Mouse (Mus musculus): ENCODE results near the gene Birc3. TPM values are rescaled to one million over a fixed set of nuclear protein-coding genes. Genes with fewer than 3 reads are reported as not detected.

Gene Birc3
- polyA plus RNA-seq, 1 experiment: 157 TPM

DNA sequence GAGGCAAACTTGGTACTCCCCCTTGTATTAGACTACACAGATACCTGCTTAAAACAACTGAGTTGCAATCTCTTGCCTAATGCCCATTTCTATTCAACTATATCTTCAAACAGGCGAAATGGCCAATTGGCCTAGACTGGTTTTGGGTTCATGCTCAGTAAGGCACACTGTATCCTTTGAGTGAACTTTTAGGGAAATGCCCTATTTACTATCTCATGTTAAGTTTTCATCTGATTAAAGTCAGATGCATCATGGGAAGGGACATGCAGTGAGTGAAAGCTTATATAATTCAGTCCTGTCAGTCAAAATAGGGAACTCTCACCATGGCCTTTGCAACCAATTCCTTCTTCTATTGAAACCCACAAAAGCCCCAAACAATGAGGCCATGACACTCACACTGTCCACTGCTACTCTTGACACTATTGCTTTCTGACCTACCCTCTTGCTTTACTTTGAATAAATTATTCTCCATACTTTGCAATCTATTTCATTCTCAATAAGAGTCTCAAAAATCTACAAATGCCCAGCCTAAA, 26.3 kb downstream of the Birc3 start:
- peaks cover 7% of the 10 kb centered on the region for H3K4me1 ChIP-seq (ENCODE audit: control insufficient read depth, insufficient read depth, low read length)
- TF ChIP-seq CTCF (IDR thresholded peaks at IDR 0.05; ENCODE audit: low read depth, low read length): no peak
- TF ChIP-seq POLR2A (IDR thresholded peaks at IDR 0.05; ENCODE audit: borderline replicate concordance, low read depth, low read length): no peak
- no peak overlapping the region for H3K27ac ChIP-seq (ENCODE audit: insufficient read depth, low read depth, low read length)
- no peak overlapping the region for H3K4me3 ChIP-seq (ENCODE audit: insufficient read depth, low read length)

DNA sequence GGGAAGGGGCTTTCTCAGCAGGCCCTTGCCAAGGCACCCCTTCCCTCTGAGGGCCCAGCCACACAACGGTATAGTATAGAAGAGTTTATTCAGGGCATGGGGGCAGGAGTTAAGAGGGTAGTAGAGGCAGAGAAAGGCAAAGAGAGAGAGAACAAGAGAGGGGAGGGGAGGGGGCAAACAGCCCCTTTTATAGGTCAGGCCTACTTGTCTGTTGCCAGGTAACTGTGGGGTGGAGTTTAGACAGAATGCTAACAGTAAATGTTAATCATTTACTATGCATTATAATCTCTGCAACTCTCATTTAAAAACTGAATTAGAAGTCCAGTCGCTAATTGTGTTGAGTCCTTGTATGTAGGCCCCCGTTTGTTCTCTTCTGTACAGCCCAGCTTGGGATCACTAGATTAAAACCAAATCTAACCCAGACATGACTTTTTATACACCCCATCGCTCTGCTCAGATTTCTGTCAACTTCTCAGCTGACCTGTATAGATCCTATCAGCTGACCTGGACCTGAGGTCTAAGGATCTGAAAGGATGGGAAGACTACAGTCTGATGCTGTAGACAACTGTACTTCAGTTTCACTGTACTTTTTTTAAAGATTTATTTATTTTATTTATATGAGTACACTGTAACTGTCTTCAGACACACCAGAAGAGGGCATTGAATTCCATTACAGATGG, 27.6 kb downstream of the Birc3 start:
- Histone ChIP-seq H3K4me3 (ENCODE audit: insufficient read depth, low read length) (no peak overlapping the region), H3K27ac (ENCODE audit: insufficient read depth, low read depth, low read length) (no peak overlapping the region), H3K4me1 (ENCODE audit: control insufficient read depth, insufficient read depth, low read length) (peaks cover 7% of the 10 kb centered on the region)
- TF ChIP-seq CTCF (IDR thresholded peaks at IDR 0.05; ENCODE audit: low read depth, low read length) (no peak), POLR2A (IDR thresholded peaks at IDR 0.05; ENCODE audit: borderline replicate concordance, low read depth, low read length) (no peak)

DNA sequence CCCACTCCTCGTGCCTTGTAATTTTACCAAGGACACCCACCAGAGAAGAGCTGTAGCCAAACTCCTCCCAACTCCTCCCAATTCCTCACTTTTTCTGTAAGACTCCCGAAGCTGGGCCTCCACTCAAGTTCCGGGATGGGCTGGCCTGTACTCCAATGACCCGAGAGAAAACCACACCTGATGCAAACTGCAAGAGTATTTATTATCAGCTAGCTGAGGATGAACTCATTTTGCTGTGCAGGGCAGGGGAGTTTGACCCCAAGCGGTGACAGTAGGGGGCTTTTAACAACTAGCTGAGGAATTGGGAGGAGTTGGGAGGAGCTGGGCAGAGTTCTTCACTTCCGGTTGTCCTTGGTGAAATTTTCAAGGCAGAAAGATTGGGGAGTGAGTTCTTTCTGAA, 31.8 kb downstream of the Birc3 start:
- no peak for TF ChIP-seq POLR2A (IDR thresholded peaks at IDR 0.05; ENCODE audit: borderline replicate concordance, low read depth, low read length)
- TF ChIP-seq CTCF (IDR thresholded peaks at IDR 0.05; ENCODE audit: low read depth, low read length): no peak
- Histone ChIP-seq H3K4me3 (ENCODE audit: insufficient read depth, low read length) (no peak overlapping the region), H3K4me1 (ENCODE audit: control insufficient read depth, insufficient read depth, low read length) (peaks cover 4% of the 10 kb centered on the region; the same call in 1 of the 2 replicates), H3K27ac (ENCODE audit: insufficient read depth, low read depth, low read length) (no peak overlapping the region)

GRCm38 (mm10) chr9:7837806-7838440, 35.1 kb downstream of the Birc3 start:
- peaks cover 12% of the 10 kb centered on the region; the same call in 1 of the 2 replicates for H3K4me1 ChIP-seq (ENCODE audit: control insufficient read depth, insufficient read depth, low read length)
- H3K4me3 ChIP-seq (ENCODE audit: insufficient read depth, low read length): peak overlapping the region; percentile 90
- TF ChIP-seq POLR2A (IDR thresholded peaks at IDR 0.05; ENCODE audit: borderline replicate concordance, low read depth, low read length) (no peak), CTCF (IDR thresholded peaks at IDR 0.05; ENCODE audit: low read depth, low read length) (no peak)
- peak overlapping the region; percentile 89 for H3K27ac ChIP-seq (ENCODE audit: insufficient read depth, low read depth, low read length)

- TF ChIP-seq CTCF (IDR thresholded peaks at IDR 0.05; ENCODE audit: low read depth, low read length): no peak
- peak; percentile 90 for TF ChIP-seq POLR2A (IDR thresholded peaks at IDR 0.05; ENCODE audit: borderline replicate concordance, low read depth, low read length)
- Histone ChIP-seq H3K4me1 (ENCODE audit: control insufficient read depth, insufficient read depth, low read length) (peaks cover 12% of the 10 kb centered on the region; the same call in 1 of the 2 replicates), H3K4me3 (ENCODE audit: insufficient read depth, low read length) (peak within 1 kb of the TSS; percentile 90), H3K27ac (ENCODE audit: insufficient read depth, low read depth, low read length) (peak within 1 kb of the TSS; percentile 89)
These were observed 35.8 kb downstream of the Birc3 start, which contains the start of gene Birc2 for GRCm38 (mm10) chr9:7836905-7837805. Gene Birc2 (minus strand): TSS chr9:7837064.

GRCm38 (mm10) chr9:7836331-7836730, 36.7 kb downstream of the Birc3 start:
- Histone ChIP-seq H3K27ac (ENCODE audit: insufficient read depth, low read depth, low read length) (peak overlapping the region; percentile 84), H3K4me1 (ENCODE audit: control insufficient read depth, insufficient read depth, low read length) (peaks cover 12% of the 10 kb centered on the region; the same call in 1 of the 2 replicates), H3K4me3 (ENCODE audit: insufficient read depth, low read length) (peak overlapping the region; percentile 90)
- no peak for TF ChIP-seq POLR2A (IDR thresholded peaks at IDR 0.05; ENCODE audit: borderline replicate concordance, low read depth, low read length)
- no peak for TF ChIP-seq CTCF (IDR thresholded peaks at IDR 0.05; ENCODE audit: low read depth, low read length)

DNA sequence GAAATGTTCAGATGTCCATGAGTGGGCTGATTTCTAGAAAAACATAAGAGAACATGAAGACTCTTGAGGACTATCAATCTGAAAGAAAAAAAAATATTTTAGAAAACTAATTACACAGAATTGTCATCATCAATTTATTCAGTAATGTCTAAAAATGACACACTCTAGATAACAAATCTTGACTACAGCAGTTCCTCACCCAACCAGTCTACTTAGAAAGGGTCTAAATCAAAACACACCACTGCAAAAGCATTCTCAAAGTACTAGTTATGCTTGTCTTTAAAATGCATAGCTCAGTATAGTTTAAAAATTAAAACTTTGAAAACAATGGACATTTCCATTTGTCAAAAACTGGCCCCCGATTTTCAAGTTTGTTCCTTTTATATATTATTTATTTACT, 37.7 kb downstream of the Birc3 start:
- Histone ChIP-seq H3K4me1 (ENCODE audit: control insufficient read depth, insufficient read depth, low read length) (peaks cover 12% of the 10 kb centered on the region; the same call in 1 of the 2 replicates), H3K27ac (ENCODE audit: insufficient read depth, low read depth, low read length) (no peak overlapping the region), H3K4me3 (ENCODE audit: insufficient read depth, low read length) (no peak overlapping the region)
- no peak for TF ChIP-seq POLR2A (IDR thresholded peaks at IDR 0.05; ENCODE audit: borderline replicate concordance, low read depth, low read length)
- TF ChIP-seq CTCF (IDR thresholded peaks at IDR 0.05; ENCODE audit: low read depth, low read length): no peak

DNA sequence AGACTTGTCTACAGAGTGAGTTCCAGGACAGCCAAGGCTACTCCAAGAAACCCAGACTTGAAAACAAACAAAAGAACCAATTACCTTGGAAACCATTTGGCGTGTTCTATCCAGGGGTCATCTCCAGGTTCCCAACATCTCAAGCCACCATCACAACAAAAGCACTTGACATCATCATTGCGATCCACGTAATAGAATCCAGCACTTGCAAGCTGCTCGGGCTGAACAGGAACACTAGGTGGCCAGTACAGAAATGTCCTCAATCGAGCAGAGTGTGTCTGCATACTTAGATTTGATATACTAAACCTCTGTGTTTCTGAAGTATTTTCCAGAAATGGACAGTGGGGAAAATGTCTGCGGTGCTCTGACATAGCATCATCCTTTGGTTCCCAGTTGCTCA, 39.6 kb downstream of the Birc3 start:
- peaks cover 15% of the 10 kb centered on the region; the same call in 1 of the 2 replicates for H3K4me1 ChIP-seq (ENCODE audit: control insufficient read depth, insufficient read depth, low read length)
- H3K4me3 ChIP-seq (ENCODE audit: insufficient read depth, low read length): no peak overlapping the region
- no peak overlapping the region for H3K27ac ChIP-seq (ENCODE audit: insufficient read depth, low read depth, low read length)
- TF ChIP-seq CTCF (IDR thresholded peaks at IDR 0.05; ENCODE audit: low read depth, low read length): no peak
- TF ChIP-seq POLR2A (IDR thresholded peaks at IDR 0.05; ENCODE audit: borderline replicate concordance, low read depth, low read length): no peak

Measured in bone marrow macrophage, adult 2 months (primary cell).